Mouse (Mus musculus): Measurements from ENCODE around the gene Fam192a.

DNA sequence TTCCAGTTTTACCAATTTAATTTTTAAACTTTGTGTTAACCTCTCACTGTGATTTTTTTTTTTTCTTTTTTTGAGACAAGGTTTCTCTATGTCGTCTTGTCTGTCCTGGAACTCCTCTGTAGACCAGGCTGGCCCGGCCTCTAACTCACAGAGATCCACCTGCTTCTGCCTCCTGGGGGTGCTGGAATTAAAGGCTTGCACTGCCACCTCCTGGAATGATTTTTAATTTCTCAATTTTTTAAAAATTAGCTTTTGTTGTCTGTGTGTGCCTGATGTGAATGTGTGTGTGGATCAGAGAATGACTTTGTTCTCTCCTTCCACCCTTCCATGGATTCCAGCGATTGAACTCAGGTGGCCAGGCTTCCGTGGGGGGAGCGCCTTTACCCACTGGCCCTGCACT is 5.3 kb upstream of the Fam192a start:
- TF ChIP-seq CTCF (IDR thresholded peaks at IDR 0.05; ENCODE audit: insufficient read depth, low read length): no peak
- no peak for TF ChIP-seq POLR2A (IDR thresholded peaks at IDR 0.05; ENCODE audit: borderline replicate concordance, extremely low read depth, low read depth, low read length)
